Mouse (Mus musculus): ENCODE measurements around the gene Cntnap2.
"Not testable (repeated sequence)": the region's sequence is repeated elsewhere in the genome, so short reads cannot be mapped to it uniquely, and the experiment has no call there.

Gene Cntnap2

GRCm38 (mm10) chr6:46232889-46233288 lies 1173.7 kb downstream of the Cntnap2 start:
- no peak for DNase-seq (ENCODE audit: low read depth, low spot score)

DNA sequence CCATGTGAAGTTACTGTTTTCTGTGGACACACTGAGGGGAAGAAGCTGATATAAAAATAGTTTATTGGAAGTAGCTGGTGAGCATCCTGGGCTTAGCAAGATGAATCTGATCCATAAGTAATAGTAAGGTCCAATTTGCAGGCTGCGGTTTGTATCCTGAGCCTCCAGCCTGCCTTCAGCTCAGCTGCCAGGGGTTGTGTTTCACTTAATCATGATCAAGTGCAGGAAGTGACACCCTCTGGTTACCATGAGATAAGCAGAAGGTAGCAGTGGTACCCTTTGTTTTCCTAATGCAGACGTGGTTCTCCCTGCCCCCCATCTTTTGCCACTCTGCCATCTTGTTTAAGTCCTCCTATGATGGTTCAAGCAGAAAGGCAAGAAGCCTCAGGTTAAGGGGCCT lies 1181.2 kb downstream of the Cntnap2 start:
- no peak for DNase-seq (ENCODE audit: low read depth, low spot score)

DNA sequence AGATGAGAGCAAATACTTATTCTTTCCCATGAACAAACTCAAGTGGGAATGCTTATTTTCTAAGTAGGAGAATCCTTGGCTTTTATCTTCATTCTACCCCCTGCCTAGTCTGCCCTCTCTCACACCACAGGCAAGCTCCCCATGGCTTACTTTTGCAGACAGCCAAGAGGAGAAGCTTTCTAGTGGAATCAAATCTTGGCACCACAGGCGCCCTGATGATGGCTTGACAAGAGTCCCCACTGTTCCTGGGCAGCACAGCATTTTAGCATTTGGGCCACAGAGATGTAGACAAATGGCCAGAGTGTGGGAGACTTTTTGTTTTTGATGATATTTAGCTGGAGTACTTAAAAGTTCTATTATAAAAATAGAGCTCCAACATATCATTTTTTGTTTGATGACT lies 1204.0 kb downstream of the Cntnap2 start:
- DNase-seq (ENCODE audit: low read depth, low spot score): no peak

DNA sequence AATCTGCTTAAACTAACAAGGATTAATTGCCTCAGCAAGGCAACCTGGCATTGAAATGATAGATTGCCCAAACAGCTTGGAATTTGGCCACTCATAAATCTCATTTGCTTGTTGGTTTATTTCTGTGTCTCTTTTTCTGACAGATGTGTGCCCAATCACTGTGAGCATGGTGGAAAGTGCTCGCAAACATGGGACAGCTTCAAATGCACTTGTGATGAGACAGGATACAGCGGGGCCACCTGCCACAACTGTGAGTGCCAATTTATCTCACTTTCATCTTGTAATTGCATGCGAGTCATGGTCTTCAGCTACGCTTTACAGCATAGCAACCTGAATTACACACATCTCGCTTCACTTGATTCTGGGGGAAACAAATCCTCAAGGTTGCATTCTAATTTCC lies 1287.8 kb downstream of the Cntnap2 start:
- no peak for DNase-seq (ENCODE audit: low read depth, low spot score)

DNA sequence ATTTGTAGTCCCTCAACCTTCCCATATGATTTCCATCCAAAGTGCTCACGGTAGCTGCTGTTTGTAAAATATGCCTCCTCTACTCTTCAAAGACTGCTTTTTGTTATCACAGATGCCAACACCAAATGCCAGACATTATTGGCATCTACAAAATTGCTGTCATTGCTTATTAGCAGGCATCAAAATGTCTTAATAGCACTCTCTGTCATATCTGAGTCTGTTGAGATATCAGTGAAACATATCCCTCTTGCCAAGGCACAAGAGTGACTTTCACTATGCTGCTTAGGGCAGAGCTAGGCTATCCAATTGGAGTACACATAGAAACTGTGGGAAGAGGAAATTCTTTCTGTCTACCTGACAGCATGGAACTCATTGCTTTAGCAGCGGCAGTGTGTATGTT lies 1301.9 kb downstream of the Cntnap2 start:
- DNase-seq (ENCODE audit: low read depth, low spot score): no peak

GRCm38 (mm10) chr6:46362156-46362555 lies 1303.0 kb downstream of the Cntnap2 start:
- no peak for DNase-seq (ENCODE audit: low read depth, low spot score)

DNA sequence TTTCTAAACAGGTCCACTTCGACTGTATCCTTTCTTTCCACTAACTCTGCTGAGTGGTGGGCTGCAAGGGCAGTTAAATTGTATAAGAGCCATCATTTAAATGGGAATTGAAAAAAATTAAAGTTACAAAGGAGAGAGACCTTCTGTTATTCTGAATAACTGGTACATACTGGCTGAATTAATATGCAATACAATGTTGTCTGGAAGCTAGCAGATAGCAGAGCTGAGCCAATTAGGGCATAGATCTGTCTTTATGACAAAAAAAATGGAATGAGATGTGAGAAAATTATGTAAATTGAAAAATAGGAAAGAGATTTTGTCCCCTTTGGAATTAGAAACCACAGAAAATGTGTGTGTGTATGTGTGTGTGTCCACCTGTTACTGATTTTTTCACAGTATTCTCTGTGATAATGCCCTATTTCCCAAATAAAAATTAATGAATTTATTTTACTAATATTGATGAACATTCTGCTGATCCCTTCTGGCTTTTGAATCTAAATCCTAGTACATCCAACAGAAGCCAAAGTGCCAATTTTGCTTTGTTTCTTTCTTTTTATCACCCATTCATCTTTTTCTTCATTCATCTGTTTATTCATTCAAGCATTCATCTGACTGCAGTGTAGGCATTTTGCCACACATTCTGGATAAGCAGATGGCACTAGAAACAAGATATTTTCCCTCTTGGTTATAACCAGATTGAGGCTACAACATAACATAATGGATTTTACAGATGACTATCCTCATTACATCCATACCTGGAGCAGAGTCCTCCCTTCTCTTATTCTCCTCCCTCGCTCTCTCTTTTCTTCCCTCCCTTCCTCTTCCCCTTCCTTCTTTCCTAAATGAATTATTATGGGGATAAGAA lies 1339.8 kb downstream of the Cntnap2 start:
- no peak for DNase-seq (ENCODE audit: low read depth, low spot score)

GRCm38 (mm10) chr6:46414154-46414553 lies 1355.0 kb downstream of the Cntnap2 start:
- DNase-seq (ENCODE audit: low read depth, low spot score): no peak

- DNase-seq (ENCODE audit: low read depth, low spot score): no peak
Observed at GRCm38 (mm10) chr6:46414562-46414961, 1355.4 kb downstream of the Cntnap2 start.

DNA sequence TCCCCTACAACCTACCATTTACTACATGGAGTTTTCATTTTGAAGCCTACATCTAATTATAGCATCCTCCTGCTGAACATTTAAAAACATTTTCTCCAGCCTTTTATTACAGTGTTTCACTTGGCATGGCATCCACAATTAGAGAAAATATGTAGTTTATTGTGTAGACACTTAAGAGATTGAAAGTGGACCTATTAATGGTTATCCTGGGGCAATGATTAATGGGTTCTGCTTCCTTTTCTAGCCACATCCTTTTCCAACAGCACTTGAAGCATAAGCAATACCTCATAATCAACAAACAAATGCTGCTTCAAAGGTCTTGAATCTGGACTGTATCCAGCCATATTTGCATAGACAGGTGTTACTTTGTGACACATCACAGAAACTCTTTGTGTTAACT lies 1360.7 kb downstream of the Cntnap2 start:
- no peak for DNase-seq (ENCODE audit: low read depth, low spot score)

DNA sequence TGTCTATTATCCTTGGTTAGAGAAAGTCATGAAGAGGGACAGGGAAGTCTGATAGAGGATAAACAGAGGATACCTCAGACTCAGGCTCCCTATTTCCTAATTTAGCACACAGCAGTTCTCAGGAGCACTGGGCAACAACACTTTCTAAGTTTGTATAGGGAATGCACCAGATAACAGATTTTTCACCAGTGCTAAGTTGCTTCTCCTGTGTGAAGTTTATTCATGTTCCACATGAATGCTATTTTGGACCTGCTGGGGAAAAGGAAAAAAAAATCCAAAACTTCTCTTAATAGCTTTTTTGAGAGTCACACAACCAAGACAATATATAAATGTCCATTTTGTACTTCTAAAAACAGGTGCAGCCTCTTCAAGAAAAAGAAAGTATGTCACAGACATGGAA lies 1361.2 kb downstream of the Cntnap2 start:
- no peak for DNase-seq (ENCODE audit: low read depth, low spot score)

GRCm38 (mm10) chr6:46428231-46428630 lies 1369.1 kb downstream of the Cntnap2 start:
- no peak for DNase-seq (ENCODE audit: low read depth, low spot score)

- no peak for DNase-seq (ENCODE audit: low read depth, low spot score)
Observed at GRCm38 (mm10) chr6:46450917-46451638, 1391.9 kb downstream of the Cntnap2 start.

- no peak for DNase-seq (ENCODE audit: low read depth, low spot score)
Observed at GRCm38 (mm10) chr6:46472683-46473082, 1413.5 kb downstream of the Cntnap2 start.

- DNase-seq (ENCODE audit: low read depth, low spot score): no peak
Observed at GRCm38 (mm10) chr6:46484392-46484791, 1425.2 kb downstream of the Cntnap2 start.

GRCm38 (mm10) chr6:46502786-46503185 lies 1443.6 kb downstream of the Cntnap2 start:
- DNase-seq (ENCODE audit: low read depth, low spot score): no peak

DNA sequence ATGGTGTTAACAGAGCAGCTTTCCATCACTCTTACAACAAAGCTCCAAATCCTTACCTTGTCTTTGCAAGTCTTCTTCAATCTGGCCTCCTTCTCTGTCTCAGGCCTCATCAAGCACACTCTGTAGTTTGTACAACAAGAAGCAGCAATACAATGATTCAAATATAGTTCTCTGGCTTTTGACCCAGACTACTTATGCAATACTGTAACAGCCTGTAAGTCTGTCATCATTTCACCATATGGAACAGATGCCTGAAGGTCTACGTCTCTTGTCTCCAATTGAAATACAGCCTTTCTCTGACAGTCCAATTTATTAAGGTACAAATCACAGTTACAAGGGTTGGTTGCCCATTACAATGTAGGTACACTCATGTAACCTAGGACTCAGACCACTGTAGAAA lies 1453.7 kb downstream of the Cntnap2 start:
- no peak for DNase-seq (ENCODE audit: low read depth, low spot score)

- not testable (repeated sequence) for DNase-seq (ENCODE audit: low read depth, low spot score)
Observed at GRCm38 (mm10) chr6:46537586-46537985, 1478.4 kb downstream of the Cntnap2 start.

DNA sequence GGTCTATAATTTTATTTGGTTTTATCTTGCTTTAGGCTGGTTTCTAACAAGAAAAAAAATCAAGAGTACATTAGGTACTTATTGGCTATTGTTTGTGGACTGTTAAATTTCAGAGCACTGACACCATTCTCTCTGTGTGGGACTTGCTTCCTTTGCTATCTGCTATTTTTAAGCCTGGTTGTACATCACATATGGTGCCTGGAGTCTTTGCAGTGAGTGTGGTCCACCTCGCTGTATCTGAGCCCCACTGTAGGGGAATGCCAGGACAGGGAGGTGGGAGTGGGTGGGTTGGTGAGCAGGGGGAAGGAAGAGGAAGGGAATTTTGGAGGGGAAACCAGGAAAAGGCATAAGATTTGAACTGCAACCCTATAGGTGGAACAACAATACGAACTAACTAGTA lies 1504.3 kb downstream of the Cntnap2 start:
- DNase-seq (ENCODE audit: low read depth, low spot score): no peak

DNA sequence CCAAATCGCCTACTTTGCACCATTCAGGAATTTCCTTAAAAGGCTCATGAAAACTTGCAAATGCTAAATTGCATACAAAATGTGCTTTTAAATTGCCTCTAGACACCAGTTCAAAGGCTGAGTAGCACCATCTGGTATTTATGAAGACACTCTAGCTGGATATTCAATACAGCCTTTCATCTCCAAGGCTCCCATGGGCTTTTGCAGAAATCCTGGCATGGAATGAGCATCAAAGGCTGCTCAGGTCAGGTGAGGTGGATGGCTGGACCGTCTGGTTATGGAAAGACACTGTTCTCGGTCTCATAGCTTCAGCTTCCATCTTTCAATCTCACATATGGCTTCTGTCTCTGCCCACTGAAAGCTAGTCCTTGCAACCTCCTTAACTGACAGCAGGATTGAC lies 1515.9 kb downstream of the Cntnap2 start:
- no peak for DNase-seq (ENCODE audit: low read depth, low spot score)

- DNase-seq (ENCODE audit: low read depth, low spot score): no peak
Observed at GRCm38 (mm10) chr6:46612365-46612764, 1553.2 kb downstream of the Cntnap2 start.

DNA sequence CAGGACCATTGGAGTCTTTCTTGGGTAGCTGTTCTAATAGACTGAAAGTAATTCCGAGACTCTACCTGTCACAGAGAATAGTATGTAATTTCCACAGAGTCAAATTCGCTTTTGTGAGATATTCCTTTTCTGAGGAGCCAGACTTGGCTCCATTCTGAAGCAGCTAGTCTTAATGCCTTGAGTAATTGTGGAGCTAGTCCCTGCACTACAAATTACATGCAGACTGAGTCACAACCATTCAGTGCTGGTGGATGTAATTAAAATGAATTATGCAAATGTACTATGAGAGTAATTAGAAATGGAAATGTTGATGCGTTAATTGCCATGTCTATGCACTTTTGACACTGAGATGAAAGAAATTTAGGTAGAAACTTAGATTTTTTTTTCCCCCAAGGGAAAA lies 1553.7 kb downstream of the Cntnap2 start:
- DNase-seq (ENCODE audit: low read depth, low spot score): no peak

GRCm38 (mm10) chr6:46669018-46669417 lies 1609.9 kb downstream of the Cntnap2 start:
- DNase-seq (ENCODE audit: low read depth, low spot score): no peak

All from c-Kit-negative CD71-positive TER-119-positive erythroid progenitor cells, embryonic 14.5 days (primary cell).